Mouse (Mus musculus) CD8-positive naive resting alpha-beta T cell, adult 2 months (primary cell): Measurements from ENCODE around the gene Tmigd3.

Experiments used
- DNase-seq, 2 experiments: peaks; one replicate each; pipeline ENCODE4 v3.0.0; 2022; ENCODE audit warnings: low read depth in 2 of 2, low spot score in 2 of 2

The Tmigd3 gene

DNA sequence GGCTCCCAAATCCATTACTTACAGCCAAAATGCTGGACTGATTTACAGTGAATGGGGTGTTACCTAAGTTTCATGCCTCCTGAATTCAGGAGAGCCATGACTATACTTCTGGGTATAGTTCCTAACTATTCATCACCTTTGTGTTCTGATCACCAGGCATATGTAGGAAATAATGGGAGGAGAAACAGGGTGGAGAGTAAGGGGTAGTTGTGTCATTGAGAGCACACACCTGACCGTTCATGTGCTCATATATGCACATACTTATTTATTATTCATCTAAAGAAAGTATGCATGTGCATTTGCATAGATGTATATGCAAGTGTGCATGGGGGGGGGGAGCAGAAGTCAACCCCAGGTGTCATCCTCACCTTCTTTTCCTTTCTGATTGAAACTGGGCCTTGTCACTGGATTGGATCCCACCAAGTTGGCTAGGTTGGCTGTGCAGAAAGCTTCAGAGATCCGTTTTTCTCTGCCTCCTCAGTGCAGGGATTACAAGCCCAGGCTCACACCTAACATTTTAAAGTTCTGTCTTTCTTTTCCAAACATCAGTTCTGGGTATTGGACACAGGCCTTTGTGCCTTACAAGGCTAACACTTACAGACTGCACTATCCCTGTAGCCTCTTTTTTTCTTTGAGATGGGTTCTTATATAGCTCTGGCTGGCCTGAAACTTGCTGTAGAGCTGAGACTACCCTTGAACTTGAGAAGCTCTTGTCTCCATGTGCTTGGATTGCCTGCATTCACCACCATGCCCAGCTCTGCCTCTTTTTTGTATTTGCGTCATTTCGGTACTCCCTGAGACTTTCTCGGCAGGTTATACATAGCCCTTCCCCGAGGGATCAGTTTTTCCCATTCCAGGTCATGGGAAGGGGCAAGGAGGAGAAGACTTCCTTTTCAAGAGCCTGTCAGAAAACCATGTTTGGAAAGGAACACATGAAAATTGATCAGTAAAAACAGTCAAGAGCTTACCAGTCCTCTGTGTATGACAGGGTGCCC, 3.0 kb downstream of the Tmigd3 start:
- DNase-seq: no peak

DNA sequence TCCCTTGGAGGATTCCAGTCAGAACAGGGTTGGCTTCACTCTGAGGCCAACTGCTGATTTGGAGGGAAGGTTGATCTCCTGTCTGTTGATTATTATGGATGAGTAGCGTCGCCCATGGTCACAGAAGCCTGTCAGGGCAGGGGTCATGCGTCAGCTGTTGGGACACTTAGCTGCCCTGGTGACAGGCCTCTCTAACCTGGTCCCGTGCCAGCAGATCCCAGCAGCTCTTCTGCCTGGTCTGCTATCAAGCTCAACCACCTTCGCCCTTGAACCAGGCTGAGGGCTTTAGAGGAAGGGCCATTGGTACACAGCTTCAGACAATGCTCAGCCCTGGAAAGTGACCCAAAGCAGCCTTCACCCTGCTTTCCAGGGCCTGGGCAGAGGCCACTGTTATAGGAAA, 5.3 kb downstream of the Tmigd3 start:
- no peak for DNase-seq

GRCm38 (mm10) chr3:105877252-105877803, 6.6 kb downstream of the Tmigd3 start:
- DNase-seq: no peak

DNA sequence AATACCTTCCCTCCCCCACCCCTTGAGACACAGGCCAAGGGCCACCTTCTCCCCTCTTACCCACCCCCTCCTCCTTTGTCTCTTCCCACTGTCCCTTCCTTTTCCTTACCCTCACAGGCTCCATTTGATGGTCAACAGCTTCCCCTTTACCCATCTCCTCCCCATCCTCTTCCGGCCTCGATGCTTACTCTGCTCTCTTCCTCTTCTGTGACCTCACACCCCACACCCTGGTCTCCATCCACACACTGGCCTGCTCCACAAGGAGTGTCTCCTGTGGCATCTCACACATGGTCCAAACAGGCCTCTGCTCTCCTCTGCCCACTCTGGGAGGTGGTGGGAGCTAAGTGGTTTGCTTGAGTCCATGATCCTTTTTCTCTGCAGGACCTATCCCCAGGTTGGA, 7.2 kb downstream of the Tmigd3 start:
- no peak for DNase-seq

DNA sequence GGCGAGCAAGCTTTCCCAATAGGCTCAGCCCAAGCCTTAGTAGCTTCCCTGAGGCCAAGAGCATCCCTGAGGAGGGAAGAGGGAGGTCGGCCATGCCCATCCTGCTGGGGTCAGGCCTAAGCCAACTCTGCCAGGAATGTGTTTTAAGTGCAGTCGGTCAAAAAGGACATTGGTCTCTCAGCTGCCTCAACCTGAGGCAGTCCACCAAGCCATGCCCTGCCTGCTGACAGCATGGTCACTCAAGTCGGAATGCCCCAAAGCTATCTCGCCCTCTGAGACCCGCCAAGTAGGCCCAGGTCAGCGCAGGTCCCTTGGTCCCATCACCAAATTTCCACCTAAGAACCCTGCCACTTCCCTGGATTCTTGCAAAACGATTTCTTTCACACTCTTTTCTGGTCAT, 8.0 kb downstream of the Tmigd3 start:
- DNase-seq: no peak

DNA sequence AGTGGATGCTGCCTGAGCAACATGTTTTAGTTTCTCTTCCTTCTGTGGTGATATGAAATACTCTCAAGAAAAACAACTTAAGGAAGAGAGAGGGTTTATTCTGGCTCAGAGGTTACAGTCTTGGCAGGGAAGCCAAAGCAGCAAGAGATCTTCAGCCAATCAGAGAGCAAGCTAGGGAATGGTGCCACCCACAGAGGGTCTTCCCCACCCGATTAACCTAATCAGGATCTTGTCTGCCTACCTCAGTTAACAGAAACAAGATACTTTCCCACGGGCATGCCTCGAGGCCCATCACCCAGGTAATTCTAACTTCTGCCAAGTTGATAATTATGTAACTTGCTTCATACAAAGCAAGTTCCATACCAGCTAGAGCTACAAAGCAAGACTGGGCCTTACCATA, 9.7 kb downstream of the Tmigd3 start:
- no peak for DNase-seq

- DNase-seq: no peak
These were observed 11.4 kb downstream of the Tmigd3 start for GRCm38 (mm10) chr3:105882105-105882504.

DNA sequence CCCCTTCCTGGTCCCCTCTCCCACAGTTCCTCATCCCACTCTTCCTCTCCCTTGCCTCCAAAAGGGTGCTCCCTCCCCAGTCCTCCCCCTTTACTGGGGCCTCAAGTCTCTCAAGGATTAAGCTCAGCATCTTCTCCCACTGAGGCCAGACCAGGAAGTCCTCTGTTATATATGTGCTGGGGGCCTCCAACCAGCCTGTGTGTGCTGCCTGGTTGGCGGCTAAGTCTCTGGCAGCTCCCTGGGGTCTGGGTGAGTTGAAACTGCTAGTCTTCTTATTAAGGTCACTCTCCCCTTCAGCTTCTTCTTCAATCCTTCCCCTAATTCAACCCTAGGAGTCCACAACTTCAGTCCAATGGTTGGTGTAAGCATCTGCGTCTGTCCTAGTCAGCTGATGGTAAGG, 12.4 kb downstream of the Tmigd3 start:
- no peak for DNase-seq

GRCm38 (mm10) chr3:105888961-105889360, 18.3 kb downstream of the Tmigd3 start:
- DNase-seq: no peak

GRCm38 (mm10) chr3:105890220-105890619, 19.5 kb downstream of the Tmigd3 start:
- no peak for DNase-seq

DNA sequence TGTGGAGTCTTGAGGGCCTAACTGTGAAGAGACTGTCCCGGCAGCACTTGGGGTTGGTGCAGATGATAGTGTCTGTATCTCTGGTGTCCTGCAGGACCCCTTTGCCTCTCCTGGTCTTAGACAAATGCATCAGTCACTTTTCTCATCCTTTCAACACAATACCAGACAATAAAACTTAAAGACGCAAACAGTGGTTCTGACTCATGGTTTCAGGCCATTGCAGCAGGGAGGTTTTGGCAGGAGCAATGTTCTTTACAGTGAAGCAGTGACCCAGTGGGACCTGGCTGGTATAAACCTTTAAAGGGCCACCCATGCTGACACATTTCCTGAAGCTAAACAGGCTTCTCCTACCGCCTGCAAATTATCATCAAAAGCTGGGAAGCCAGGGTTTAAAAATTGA, 20.4 kb downstream of the Tmigd3 start:
- no peak for DNase-seq

DNA sequence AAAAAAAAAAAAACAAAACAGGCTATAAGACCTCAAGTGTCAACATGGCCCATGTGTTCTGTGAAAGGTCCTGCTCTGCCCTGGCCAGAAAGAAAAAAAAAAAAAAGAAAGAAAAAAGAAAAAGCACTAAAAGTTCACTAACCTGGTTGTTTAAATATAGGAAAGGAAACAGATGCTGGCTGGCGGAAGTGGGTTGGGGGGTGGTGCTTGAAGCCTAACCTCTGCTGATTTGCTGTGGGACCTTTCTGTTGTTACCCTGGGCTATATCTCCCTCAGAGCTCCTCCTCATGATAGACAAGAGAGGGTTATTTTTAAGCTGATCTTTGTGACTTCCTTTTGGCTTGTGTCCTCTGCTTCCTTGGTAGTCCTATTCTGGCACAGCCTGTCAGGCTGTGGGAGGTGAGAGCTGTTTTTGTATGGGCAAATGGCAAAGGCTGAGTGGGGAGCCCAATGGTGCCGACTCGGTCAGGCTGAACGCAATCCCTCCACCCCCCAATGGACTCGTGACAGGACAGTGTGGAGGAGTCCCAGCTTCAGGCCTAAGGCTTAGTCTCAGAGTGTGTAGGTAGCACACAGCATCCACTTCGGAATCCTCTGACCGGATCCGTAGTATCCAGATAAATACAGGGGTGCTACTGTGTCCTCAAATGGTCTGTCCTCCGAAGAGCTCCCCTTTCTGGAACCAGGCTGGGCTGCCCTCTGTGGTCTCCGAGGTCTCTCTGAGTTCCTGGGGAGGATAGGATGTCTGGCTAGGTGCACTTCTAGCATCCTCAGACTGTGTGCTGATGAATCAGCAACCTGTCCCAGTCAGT, 21.3 kb downstream of the Tmigd3 start:
- peak; percentile 66 to 76 for DNase-seq

DNA sequence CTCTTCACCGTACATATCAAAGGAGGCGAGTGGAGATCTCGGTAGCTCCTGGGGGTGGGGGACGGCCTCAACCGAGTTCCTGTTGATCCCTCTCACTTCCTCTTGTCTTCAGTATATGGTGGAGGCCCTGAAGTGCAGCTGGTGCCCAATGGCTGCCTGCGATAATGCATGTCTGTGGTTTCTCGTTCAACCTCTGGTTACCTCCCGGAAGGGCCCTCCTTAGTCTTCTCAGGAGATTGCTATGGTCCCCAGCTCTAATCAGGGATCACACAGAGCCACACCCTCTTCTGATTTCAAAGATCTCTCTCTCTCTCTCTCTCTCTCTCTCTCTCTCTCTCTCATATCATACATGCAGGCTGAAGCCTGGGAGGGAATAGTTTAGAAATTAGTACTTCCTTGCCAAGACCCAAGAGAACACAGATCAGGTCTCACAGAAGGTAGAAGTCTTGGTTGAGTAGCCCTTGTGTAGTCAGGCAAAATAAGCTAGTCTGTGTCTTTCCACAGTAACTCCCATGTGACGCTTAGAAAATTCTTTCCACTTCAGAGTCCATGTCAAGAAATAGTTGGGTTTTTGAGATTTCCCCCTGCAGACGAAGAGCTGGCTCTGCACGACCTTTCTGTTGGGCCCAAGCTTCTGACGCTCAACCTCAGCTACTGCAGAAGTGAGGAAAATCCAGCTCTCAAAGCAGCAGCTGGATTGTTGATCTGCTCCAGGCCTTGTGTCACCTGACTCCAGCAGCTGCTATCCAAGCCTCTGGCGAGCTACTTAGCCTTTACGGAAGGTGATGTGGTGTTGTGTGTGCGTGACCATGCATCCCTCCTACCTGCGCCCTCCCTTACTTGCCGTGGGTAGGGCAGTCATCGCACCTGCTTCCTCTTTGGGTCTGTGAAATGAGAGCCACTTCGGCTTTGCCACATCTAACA, 22.1 kb downstream of the Tmigd3 start:
- peak in 1 of 2 experiments; percentile 64 for DNase-seq

- DNase-seq: no peak
These were observed 23.3 kb downstream of the Tmigd3 start for GRCm38 (mm10) chr3:105893941-105894391.

GRCm38 (mm10) chr3:105894601-105895592, 24.2 kb downstream of the Tmigd3 start:
- DNase-seq: peak; percentile 85 to 88

- no peak for DNase-seq
These were observed 26.1 kb downstream of the Tmigd3 start for GRCm38 (mm10) chr3:105896811-105897210.

GRCm38 (mm10) chr3:105898325-105898724, 27.6 kb downstream of the Tmigd3 start:
- no peak for DNase-seq

GRCm38 (mm10) chr3:105898861-105899260, 28.2 kb downstream of the Tmigd3 start:
- DNase-seq: no peak
